Mouse (Mus musculus) hindlimb bud, embryonic 11.5 days (tissue): ENCODE results near the gene Wnt7b.

ENCODE experiments used
- DNase-seq: peaks from one replicate; pipeline ENCODE4 v3.0.0-alpha.2; 2012; ENCODE audit warnings: low read depth, low spot score; ENCODE audit errors: extremely low spot score

Gene Wnt7b

GRCm38 (mm10) chr15:85602021-85602420 is 19.7 kb upstream of the Wnt7b start:
- no peak for DNase-seq

GRCm38 (mm10) chr15:85601202-85601601 is 18.9 kb upstream of the Wnt7b start:
- DNase-seq, result no peak

- DNase-seq, result no peak
Measured at GRCm38 (mm10) chr15:85600696-85601094, 18.4 kb upstream of the Wnt7b start.

- no peak for DNase-seq
Measured at GRCm38 (mm10) chr15:85599887-85600695, 17.8 kb upstream of the Wnt7b start.

GRCm38 (mm10) chr15:85598984-85599886 is 17.0 kb upstream of the Wnt7b start:
- DNase-seq, result no peak

GRCm38 (mm10) chr15:85598443-85598842 is 16.2 kb upstream of the Wnt7b start:
- no peak for DNase-seq

- DNase-seq, result no peak
Measured at GRCm38 (mm10) chr15:85597403-85597802, 15.1 kb upstream of the Wnt7b start.

GRCm38 (mm10) chr15:85592674-85593073 is 10.4 kb upstream of the Wnt7b start:
- no peak for DNase-seq

GRCm38 (mm10) chr15:85590831-85591230 is 8.6 kb upstream of the Wnt7b start:
- DNase-seq, result no peak

GRCm38 (mm10) chr15:85583504-85583903 is 1.2 kb upstream of the Wnt7b start:
- DNase-seq, result no peak

- peak; percentile 71 for DNase-seq
Measured at GRCm38 (mm10) chr15:85583024-85583423, 751 bp upstream of the Wnt7b start.

GRCm38 (mm10) chr15:85581563-85582064 is 659 bp downstream of the Wnt7b start:
- DNase-seq, result no peak

GRCm38 (mm10) chr15:85580934-85581562 is 1.2 kb downstream of the Wnt7b start:
- no peak for DNase-seq

GRCm38 (mm10) chr15:85580483-85580882 is 1.8 kb downstream of the Wnt7b start:
- no peak for DNase-seq

GRCm38 (mm10) chr15:85577583-85578460 is 4.5 kb downstream of the Wnt7b start:
- no peak for DNase-seq

- no peak for DNase-seq
Measured at GRCm38 (mm10) chr15:85576511-85577440, 5.5 kb downstream of the Wnt7b start.

GRCm38 (mm10) chr15:85576110-85576509 is 6.2 kb downstream of the Wnt7b start:
- DNase-seq, result no peak

GRCm38 (mm10) chr15:85574558-85574957 is 7.7 kb downstream of the Wnt7b start:
- no peak for DNase-seq

GRCm38 (mm10) chr15:85574086-85574485 is 8.2 kb downstream of the Wnt7b start:
- DNase-seq, result no peak
